Mouse (Mus musculus): ENCODE results near the gene Trib2. TPM values are rescaled to one million over a fixed set of nuclear protein-coding genes. Genes with fewer than 3 reads are reported as not detected.

Gene Trib2
- total and polyA plus RNA-seq, 2 experiments from 2014 or later = 112 to 185 TPM

- Histone ChIP-seq H3K4me3 (ENCODE audit: low read depth, low read length) (no peak overlapping the region), H3K4me2 (ENCODE audit: low read depth, low read length, poor library complexity, severe bottlenecking) (no peak overlapping the region), H3K9me3 (ENCODE audit: low read length) (no peaks in the 10 kb centered on the region), H3K27me3 (ENCODE audit: insufficient read depth, low read length) (no peaks in the 10 kb centered on the region), H3K36me3 (ENCODE audit: insufficient read depth, low read length) (no peaks in the 10 kb centered on the region), H3K27ac (ENCODE audit: low read depth, low read length) (no peak overlapping the region), H3K4me1 (ENCODE audit: insufficient read depth, low read length) (no peaks in the 10 kb centered on the region), H3K9ac (replicated peaks; ENCODE audit: low read length, poor library complexity, severe bottlenecking) (no peak overlapping the region)
- peak; percentile 35 for DNase-seq (ENCODE audit: low spot score)
- TF ChIP-seq CTCF (IDR thresholded peaks at IDR 0.05) = no peak
- no peak for ATAC-seq (ENCODE audit: low FRiP score)
- 68% methylated on average over 3 of the region's 3 CpGs for WGBS
Measured at GRCm38 (mm10) chr12:15849861-15850294, 33.2 kb upstream of the Trib2 start.

- no peaks in the 10 kb centered on the region for H3K36me3 ChIP-seq (ENCODE audit: insufficient read depth, low read length)
- 90% methylated on average over 2 of the region's 4 CpGs for WGBS
- no peak overlapping the region for H3K4me3 ChIP-seq (ENCODE audit: low read depth, low read length)
- H3K4me1 ChIP-seq (ENCODE audit: insufficient read depth, low read length) = no peaks in the 10 kb centered on the region
- H3K27me3 ChIP-seq (ENCODE audit: insufficient read depth, low read length) = no peaks in the 10 kb centered on the region
- no peak overlapping the region for H3K9ac ChIP-seq (replicated peaks; ENCODE audit: low read length, poor library complexity, severe bottlenecking)
- ATAC-seq (ENCODE audit: low FRiP score) (no peak), DNase-seq (ENCODE audit: low spot score) (no peak)
- no peak for TF ChIP-seq CTCF (IDR thresholded peaks at IDR 0.05)
- no peak overlapping the region for H3K4me2 ChIP-seq (ENCODE audit: low read depth, low read length, poor library complexity, severe bottlenecking)
- no peak overlapping the region for H3K27ac ChIP-seq (ENCODE audit: low read depth, low read length)
- no peaks in the 10 kb centered on the region for H3K9me3 ChIP-seq (ENCODE audit: low read length)
Measured at GRCm38 (mm10) chr12:15848391-15848790, 31.7 kb upstream of the Trib2 start.

GRCm38 (mm10) chr12:15844701-15845100 is 28.0 kb upstream of the Trib2 start:
- ATAC-seq (ENCODE audit: low FRiP score) (no peak), DNase-seq (ENCODE audit: low spot score) (no peak)
- Histone ChIP-seq H3K4me1 (ENCODE audit: insufficient read depth, low read length) (no peaks in the 10 kb centered on the region), H3K36me3 (ENCODE audit: insufficient read depth, low read length) (no peaks in the 10 kb centered on the region), H3K4me2 (ENCODE audit: low read depth, low read length, poor library complexity, severe bottlenecking) (no peak overlapping the region), H3K9ac (replicated peaks; ENCODE audit: low read length, poor library complexity, severe bottlenecking) (no peak overlapping the region), H3K27me3 (ENCODE audit: insufficient read depth, low read length) (no peaks in the 10 kb centered on the region), H3K4me3 (ENCODE audit: low read depth, low read length) (no peak overlapping the region), H3K27ac (ENCODE audit: low read depth, low read length) (no peak overlapping the region), H3K9me3 (ENCODE audit: low read length) (no peaks in the 10 kb centered on the region)
- no peak for TF ChIP-seq CTCF (IDR thresholded peaks at IDR 0.05)
- WGBS = 79% methylated on average over 3 of the region's 3 CpGs

- Histone ChIP-seq H3K4me1 (ENCODE audit: insufficient read depth, low read length) (no peaks in the 10 kb centered on the region), H3K4me2 (ENCODE audit: low read depth, low read length, poor library complexity, severe bottlenecking) (no peak overlapping the region), H3K9me3 (ENCODE audit: low read length) (no peaks in the 10 kb centered on the region), H3K4me3 (ENCODE audit: low read depth, low read length) (no peak overlapping the region), H3K27me3 (ENCODE audit: insufficient read depth, low read length) (no peaks in the 10 kb centered on the region), H3K36me3 (ENCODE audit: insufficient read depth, low read length) (no peaks in the 10 kb centered on the region), H3K27ac (ENCODE audit: low read depth, low read length) (no peak overlapping the region), H3K9ac (replicated peaks; ENCODE audit: low read length, poor library complexity, severe bottlenecking) (no peak overlapping the region)
- DNase-seq (ENCODE audit: low spot score) (no peak), ATAC-seq (ENCODE audit: low FRiP score) (no peak)
- WGBS = 94% methylated on average over 12 of the region's 12 CpGs
- no peak for TF ChIP-seq CTCF (IDR thresholded peaks at IDR 0.05)
Measured at GRCm38 (mm10) chr12:15840864-15841557, 24.3 kb upstream of the Trib2 start.

GRCm38 (mm10) chr12:15838201-15838600 is 21.5 kb upstream of the Trib2 start:
- no peaks in the 10 kb centered on the region for H3K36me3 ChIP-seq (ENCODE audit: insufficient read depth, low read length)
- 95% methylated on average over 2 of the region's 2 CpGs for WGBS
- ATAC-seq (ENCODE audit: low FRiP score) = no peak
- H3K4me2 ChIP-seq (ENCODE audit: low read depth, low read length, poor library complexity, severe bottlenecking) = no peak overlapping the region
- H3K9me3 ChIP-seq (ENCODE audit: low read length) = no peaks in the 10 kb centered on the region
- no peaks in the 10 kb centered on the region for H3K4me1 ChIP-seq (ENCODE audit: insufficient read depth, low read length)
- H3K9ac ChIP-seq (replicated peaks; ENCODE audit: low read length, poor library complexity, severe bottlenecking) = no peak overlapping the region
- no peak overlapping the region for H3K27ac ChIP-seq (ENCODE audit: low read depth, low read length)
- no peak for DNase-seq (ENCODE audit: low spot score)
- no peak overlapping the region for H3K4me3 ChIP-seq (ENCODE audit: low read depth, low read length)
- no peak for TF ChIP-seq CTCF (IDR thresholded peaks at IDR 0.05)
- H3K27me3 ChIP-seq (ENCODE audit: insufficient read depth, low read length) = no peaks in the 10 kb centered on the region

GRCm38 (mm10) chr12:15837566-15837965 is 20.8 kb upstream of the Trib2 start:
- Histone ChIP-seq H3K36me3 (ENCODE audit: insufficient read depth, low read length) (no peaks in the 10 kb centered on the region), H3K4me3 (ENCODE audit: low read depth, low read length) (no peak overlapping the region), H3K27ac (ENCODE audit: low read depth, low read length) (no peak overlapping the region), H3K27me3 (ENCODE audit: insufficient read depth, low read length) (no peaks in the 10 kb centered on the region), H3K4me1 (ENCODE audit: insufficient read depth, low read length) (no peaks in the 10 kb centered on the region), H3K4me2 (ENCODE audit: low read depth, low read length, poor library complexity, severe bottlenecking) (no peak overlapping the region), H3K9me3 (ENCODE audit: low read length) (no peaks in the 10 kb centered on the region), H3K9ac (replicated peaks; ENCODE audit: low read length, poor library complexity, severe bottlenecking) (no peak overlapping the region)
- TF ChIP-seq CTCF (IDR thresholded peaks at IDR 0.05) = no peak
- DNase-seq (ENCODE audit: low spot score) (no peak), ATAC-seq (ENCODE audit: low FRiP score) (no peak)
- WGBS = 89% methylated on average over 4 of the region's 4 CpGs
